ENCODE assay signal across 15 mouse cellular contexts in genomic region chr5:35989986-35990735, GRCm38 (mm10).
DNase-seq lines count a peak whose midpoint lies in the region; ATAC-seq and TF ChIP-seq lines count a peak whose summit lies in the region.
"Had no signal": no experiment of that assay in that cellular context is flagged by ENCODE, and none has a peak within 500 bp of the region (broad histone marks: within the 10 kb centered on the region; RNA-seq: fewer than 3 reads in every experiment).

No protein-coding gene starts in this region.

- DNase-seq in gastrocnemius, adult 2 months = peak; percentile 35
- no peak for DNase-seq in gastrocnemius, postnatal 10 days
- DNase-seq in midbrain, embryonic 10.5 days (ENCODE audit: low spot score) = no peak
- peak; percentile 40 for DNase-seq in cerebellum, adult 8-10 months
- no peak for DNase-seq in natural killer cell, adult 2 months (ENCODE audit: low spot score in 2 of 2)
- no peak for DNase-seq in ovary, postnatal 10 days (ENCODE audit: low spot score)
- DNase-seq in gastrocnemius, adult 18-20 months (ENCODE audit: low spot score) = no peak
- DNase-seq: gastrocnemius, postnatal 36 days; heart, postnatal 14 days had no signal

- no peaks in the 10 kb centered on the region for H3K9me3 ChIP-seq in midbrain, embryonic 13.5 days
- no peaks in the 10 kb centered on the region for H3K9me3 ChIP-seq in midbrain, embryonic 10.5 days (replicated peaks)
- H3K9me3 ChIP-seq: limb, embryonic 13.5 days; megakaryocyte, embryonic 14.5 days had no signal

- peaks cover 92% of the 10 kb centered on the region for H3K36me3 ChIP-seq in midbrain, embryonic 13.5 days
- peaks cover 81% of the 10 kb centered on the region for H3K36me3 ChIP-seq in midbrain, embryonic 10.5 days

- H3K4me2 ChIP-seq in midbrain, embryonic 13.5 days (replicated peaks) = no peak overlapping the region
- H3K4me2 ChIP-seq: heart, embryonic 11.5 days; limb, embryonic 13.5 days had no signal

- WGBS in midbrain, embryonic 13.5 days = 77% methylated on average over 11 of the region's 11 CpGs
- 77% methylated on average over 11 of the region's 11 CpGs for WGBS in midbrain, embryonic 10.5 days

- H3K4me1 ChIP-seq in midbrain, embryonic 13.5 days (replicated peaks) = no peaks in the 10 kb centered on the region
- H3K4me1 ChIP-seq in midbrain, embryonic 10.5 days = no peaks in the 10 kb centered on the region
- H3K4me1 ChIP-seq: limb, embryonic 13.5 days had no signal

- intact Hi-C loops in gastrocnemius, adult 2 months (cut with DNase I) = no loop called here

- no peak overlapping the region for H3K9ac ChIP-seq in midbrain, embryonic 13.5 days (replicated peaks)
- H3K9ac ChIP-seq: limb, embryonic 13.5 days; liver, embryonic 14.5 days had no signal

- no peaks in the 10 kb centered on the region for H3K27me3 ChIP-seq in midbrain, embryonic 13.5 days
- H3K27me3 ChIP-seq in midbrain, embryonic 10.5 days (ENCODE audit: low read depth, poor library complexity, severe bottlenecking) = no peaks in the 10 kb centered on the region
- H3K27me3 ChIP-seq: limb, embryonic 13.5 days had no signal

- H3K27ac ChIP-seq in gastrocnemius, adult 2 months = no peak overlapping the region
- no peak overlapping the region for H3K27ac ChIP-seq in midbrain, embryonic 13.5 days
- H3K27ac ChIP-seq in midbrain, embryonic 10.5 days (replicated peaks) = no peak overlapping the region
- H3K27ac ChIP-seq: limb, embryonic 13.5 days; liver, embryonic 14.5 days had no signal

- no peak overlapping the region for H3K4me3 ChIP-seq in gastrocnemius, adult 2 months
- no peak overlapping the region for H3K4me3 ChIP-seq in midbrain, embryonic 13.5 days (replicated peaks)
- no peak overlapping the region for H3K4me3 ChIP-seq in midbrain, embryonic 10.5 days
- H3K4me3 ChIP-seq: limb, embryonic 13.5 days; megakaryocyte, embryonic 14.5 days had no signal

- TF ChIP-seq CTCF in gastrocnemius, adult 2 months (IDR thresholded peaks at IDR 0.05) = no peak

- 0 out of 2 replicates have a peak, but pooled peaks have one; percentile 37 for ATAC-seq in midbrain, embryonic 13.5 days
- ATAC-seq: lung, postnatal 0 days had no signal

Comparison
In these comparisons a context has a peak if more than half of its experiments do, and no peak if none do; other contexts are left out.
1. DNase-seq: peak in gastrocnemius, adult 2 months (single experiment) and cerebellum, adult 8-10 months (single experiment); none in gastrocnemius, postnatal 10 days (single experiment), midbrain, embryonic 10.5 days (single experiment), natural killer cell, adult 2 months (0 of 2), ovary, postnatal 10 days (single experiment) and gastrocnemius, adult 18-20 months (single experiment).